Mouse (Mus musculus) CH12.LX (cell line): ENCODE measurements around the gene Irx1. TPM values are rescaled to one million over a fixed set of nuclear protein-coding genes. Genes with fewer than 3 reads are reported as not detected.

Experiments
- DNase-seq: peaks from one replicate; pipeline ENCODE4 v3.0.0-alpha.2; 2013; ENCODE audit errors: extremely low read depth
- H3K27ac ChIP-seq: 2 replicates; pipeline ENCODE4 v1.5.1; 2012; ENCODE audit warnings: low read depth, mild to moderate bottlenecking, control low read depth, moderate library complexity; ENCODE audit not compliant: insufficient read depth
- H3K27me3 ChIP-seq: replicated peaks from 2 replicates; pipeline ENCODE3; 2012; ENCODE audit warnings: inconsistent platforms
- H3K36me3 ChIP-seq, 2 experiments: replicated peaks in 1 of 2; 2 replicates each; pipeline versions ENCODE3 to v1.6.1; 2012; ENCODE audit warnings: inconsistent platforms in 1 of 2, low read length in 1 of 2, mild to moderate bottlenecking in 1 of 2, mixed read lengths in 1 of 2, moderate library complexity in 1 of 2; ENCODE audit not compliant: control insufficient read depth in 1 of 2, insufficient read depth in 1 of 2
- H3K4me1 ChIP-seq, 2 experiments: 2 replicates each; pipeline ENCODE4 v1.6.1; 2012; ENCODE audit warnings: inconsistent platforms in 1 of 2, moderate library complexity in 1 of 2; ENCODE audit not compliant: insufficient read depth in 2 of 2, control insufficient read depth in 1 of 2
- H3K4me2 ChIP-seq: 2 replicates; pipeline ENCODE4 v1.6.1; 2012; ENCODE audit warnings: low read depth, mild to moderate bottlenecking, control low read depth; ENCODE audit not compliant: poor library complexity, insufficient read depth, severe bottlenecking
- H3K4me3 ChIP-seq, 3 experiments: fragments of 150-350 bp in 1 of 3; sonication (generic) in 1 of 3; replicated peaks in 1 of 3; 2 replicates each; pipeline versions ENCODE3 to v1.5.1; 2011 to 2012; ENCODE audit warnings: low read depth in 2 of 3, low read length in 2 of 3, mild to moderate bottlenecking in 2 of 3, moderate library complexity in 2 of 3, control low read depth in 1 of 3, improper control_type of control experiment in 1 of 3, inconsistent platforms in 1 of 3, mixed read lengths in 1 of 3; ENCODE audit not compliant: poor library complexity in 1 of 3
- H3K79me2 ChIP-seq: replicated peaks from 2 replicates; pipeline ENCODE4 v1.6.1; 2012; ENCODE audit warnings: mild to moderate bottlenecking, moderate library complexity; ENCODE audit not compliant: control insufficient read depth, poor library complexity, insufficient read depth, severe bottlenecking; ENCODE audit errors: extremely low read depth
- H3K9ac ChIP-seq: 2 replicates; pipeline ENCODE4 v1.6.1; 2012; ENCODE audit warnings: low read depth, mild to moderate bottlenecking, control low read depth, moderate library complexity; ENCODE audit not compliant: insufficient read depth
- H3K9me3 ChIP-seq: replicated peaks from 2 replicates; pipeline ENCODE3; 2012; ENCODE audit warnings: low read length, inconsistent platforms, mixed read lengths
- ELF1 ChIP-seq: IDR thresholded peaks from 2 replicates; pipeline ENCODE4 v1.6.1; 2014; ENCODE audit warnings: low read depth, mild to moderate bottlenecking, inconsistent platforms, low read length, improper control_type of control experiment
- ETS1 ChIP-seq: conservative IDR thresholded peaks from 2 replicates; pipeline ENCODE4 v1.6.1; 2012; ENCODE audit warnings: low read depth, mild to moderate bottlenecking, inconsistent platforms, low read length, improper control_type of control experiment, moderate library complexity
- IRF4 ChIP-seq: IDR thresholded peaks from 2 replicates; pipeline ENCODE4 v1.6.1; 2014; ENCODE audit warnings: low read depth, mild to moderate bottlenecking, inconsistent platforms, low read length, improper control_type of control experiment
- JUN ChIP-seq: IDR thresholded peaks from 2 replicates; pipeline ENCODE4 v1.6.1; 2011; ENCODE audit warnings: low read depth, mild to moderate bottlenecking, low read length, improper control_type of control experiment, moderate library complexity; ENCODE audit not compliant: insufficient read depth
- KAT2A ChIP-seq: IDR thresholded peaks from 2 replicates; pipeline ENCODE4 v1.6.1; 2012; ENCODE audit warnings: low read length, improper control_type of control experiment, inconsistent platforms; ENCODE audit not compliant: insufficient replicate concordance
- MAFK ChIP-seq: IDR thresholded peaks from 2 replicates; pipeline ENCODE4 v1.6.1; 2011; ENCODE audit warnings: low read length, improper control_type of control experiment; ENCODE audit not compliant: insufficient replicate concordance
- MEF2A ChIP-seq: IDR thresholded peaks from 2 replicates; pipeline ENCODE4 v1.6.1; 2014; ENCODE audit warnings: low read depth, mild to moderate bottlenecking, inconsistent platforms, low read length, improper control_type of control experiment, borderline replicate concordance
- MXI1 ChIP-seq: IDR thresholded peaks from 2 replicates; pipeline ENCODE4 v1.6.1; 2011; ENCODE audit warnings: mild to moderate bottlenecking, low read depth, low read length, improper control_type of control experiment
- MYC ChIP-seq: IDR thresholded peaks from 2 replicates; pipeline ENCODE4 v1.6.1; 2011; ENCODE audit warnings: low read depth, mild to moderate bottlenecking, improper control_type of control experiment, low read length
- NELFE ChIP-seq: IDR thresholded peaks from 2 replicates; pipeline ENCODE4 v1.6.1; 2011; ENCODE audit warnings: low read depth, low read length, improper control_type of control experiment
- POLR2AphosphoS2 ChIP-seq: IDR thresholded peaks from 2 replicates; pipeline ENCODE4 v1.6.1; 2011; ENCODE audit warnings: low read depth, low read length, improper control_type of control experiment
- SIN3A ChIP-seq: IDR thresholded peaks from 2 replicates; pipeline ENCODE4 v1.6.1; 2012; ENCODE audit warnings: low read length, improper control_type of control experiment, inconsistent platforms
- TBP ChIP-seq: conservative IDR thresholded peaks from 2 replicates; pipeline ENCODE4 v1.6.1; 2011; ENCODE audit warnings: low read depth, low read length, improper control_type of control experiment
- ZC3H11A ChIP-seq: IDR thresholded peaks from 2 replicates; pipeline ENCODE4 v1.6.1; 2012; ENCODE audit warnings: low read depth, mild to moderate bottlenecking, inconsistent platforms, low read length, improper control_type of control experiment
- ZKSCAN1 ChIP-seq: IDR thresholded peaks from 2 replicates; pipeline ENCODE4 v1.6.1; 2012; ENCODE audit warnings: low read depth, inconsistent platforms, low read length, improper control_type of control experiment, borderline replicate concordance
- ZMIZ1 ChIP-seq: IDR thresholded peaks from 2 replicates; pipeline ENCODE4 v1.6.1; 2012; ENCODE audit warnings: low read depth, mild to moderate bottlenecking, inconsistent platforms, low read length, improper control_type of control experiment
- dilution Hi-C: fragments of 300-500 bp; cut with MboI; formaldehyde crosslinking; loops from 2 replicates; pipeline ENCODE4 v1.14.3; 2020; ENCODE audit warnings: low sequenced_read_pairs; ENCODE audit not compliant: extremely low pct_unique_long_range_greater_than_20kb, extremely low pct_ligation_motif_present
- in situ Hi-C: fragments of 300-500 bp; cut with MboI; formaldehyde crosslinking; loops from 3 replicates; pipeline ENCODE4 v1.14.3; 2019; ENCODE audit warnings: low sequenced_read_pairs, low pct_ligation_motif_present, low pct_unique_long_range_greater_than_20kb, mixed read lengths
- polyA plus RNA-seq: library from polyadenylated mRNA; unstranded; fragments of >175 nt; gene quantifications from 2 replicates; pipeline ENCODE4 v1.2.1, GENCODE M21; 2012; ENCODE audit warnings: low read depth; ENCODE audit not compliant: insufficient read length
- total RNA-seq, 2 experiments: library from RNA; depleted of rRNA; stranded (reverse); fragments of 300-350 nt in 1 of 2; fragments of >200 nt in 1 of 2; gene quantifications; 2 replicates each; pipeline ENCODE4 v1.2.3; 2012 to 2014

Gene Irx1
- total RNA-seq (2012; rRNA removed) = not detected in 2 replicates
- not detected in 2 replicates for total RNA-seq (2014; rRNA removed)
- not detected in 2 replicates for polyA plus RNA-seq

DNA sequence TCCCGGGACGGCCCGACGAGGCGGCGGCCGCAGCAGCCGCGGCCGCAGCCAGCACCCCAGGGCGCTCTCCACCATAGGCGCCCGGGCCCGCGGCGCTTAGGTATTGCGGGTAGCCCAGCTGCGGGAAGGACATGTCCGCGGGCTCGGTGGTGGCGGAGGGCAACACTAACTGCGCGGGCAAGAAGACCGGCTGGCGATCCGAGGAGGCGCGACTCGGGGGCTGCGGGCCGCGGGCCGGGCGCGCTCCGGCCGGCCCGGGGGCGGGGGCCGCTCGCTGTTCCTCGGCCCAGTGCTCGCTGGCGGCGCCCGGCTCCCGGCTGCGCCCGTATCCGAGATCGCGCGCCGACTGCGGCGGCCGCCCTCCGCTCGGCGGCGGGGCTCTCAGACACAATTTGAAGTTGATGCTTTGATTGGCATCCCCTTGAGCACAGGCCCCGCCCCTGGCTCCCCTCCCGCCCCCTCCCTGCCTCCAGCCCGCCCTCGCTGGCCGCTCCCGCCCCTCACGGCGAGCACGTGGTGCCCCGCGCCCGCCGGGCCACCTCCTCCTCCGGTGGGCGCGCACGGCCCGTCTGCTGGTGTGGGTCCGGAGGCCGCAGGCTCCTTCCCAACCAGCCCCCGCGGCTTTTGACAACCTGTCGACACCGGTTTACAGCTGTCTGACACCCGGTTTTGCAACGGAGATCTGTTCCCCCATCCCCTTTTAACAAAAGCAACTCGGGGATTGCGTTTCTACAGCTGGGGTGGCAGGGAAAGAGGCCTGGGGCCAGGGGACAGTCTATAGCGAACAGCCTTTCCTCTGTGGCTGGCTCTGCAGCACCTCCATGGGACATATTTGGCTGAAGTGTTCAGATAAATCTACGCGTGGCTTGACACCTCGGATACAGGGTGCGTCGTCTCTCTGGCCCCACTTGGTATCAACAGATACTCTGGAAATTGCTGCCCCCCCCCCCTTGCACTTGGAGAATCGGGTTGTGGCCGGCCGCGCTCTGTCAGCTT lies at the start of gene Irx1:
Irx1 (minus strand) TSS at position 368 of the 996 bp plus-strand sequence.
- Histone ChIP-seq H3K4me2 (no peak within 1 kb of the TSS), H3K4me1 (no peaks in the 10 kb centered on the region), H3K9me3 (peaks cover 81% of the 10 kb centered on the region), H3K27me3 (no peaks in the 10 kb centered on the region), H3K27ac (no peak within 1 kb of the TSS), H3K36me3 (no peaks in the 10 kb centered on the region), H3K79me2 (no peaks in the 10 kb centered on the region), H3K9ac (no peak within 1 kb of the TSS), H3K4me3 (no peak within 1 kb of the TSS)
- in situ Hi-C loops (no loop called here), dilution Hi-C loops (no loop called here)
- TF ChIP-seq SIN3A (no peak), ZKSCAN1 (no peak), MEF2A (no peak), IRF4 (no peak), JUN (no peak), ZMIZ1 (no peak), ZC3H11A (no peak), POLR2AphosphoS2 (no peak), ELF1 (no peak), TBP (no peak), MYC (no peak), MXI1 (no peak), KAT2A (no peak), ETS1 (no peak), MAFK (no peak)
- no peak for DNase-seq

DNA sequence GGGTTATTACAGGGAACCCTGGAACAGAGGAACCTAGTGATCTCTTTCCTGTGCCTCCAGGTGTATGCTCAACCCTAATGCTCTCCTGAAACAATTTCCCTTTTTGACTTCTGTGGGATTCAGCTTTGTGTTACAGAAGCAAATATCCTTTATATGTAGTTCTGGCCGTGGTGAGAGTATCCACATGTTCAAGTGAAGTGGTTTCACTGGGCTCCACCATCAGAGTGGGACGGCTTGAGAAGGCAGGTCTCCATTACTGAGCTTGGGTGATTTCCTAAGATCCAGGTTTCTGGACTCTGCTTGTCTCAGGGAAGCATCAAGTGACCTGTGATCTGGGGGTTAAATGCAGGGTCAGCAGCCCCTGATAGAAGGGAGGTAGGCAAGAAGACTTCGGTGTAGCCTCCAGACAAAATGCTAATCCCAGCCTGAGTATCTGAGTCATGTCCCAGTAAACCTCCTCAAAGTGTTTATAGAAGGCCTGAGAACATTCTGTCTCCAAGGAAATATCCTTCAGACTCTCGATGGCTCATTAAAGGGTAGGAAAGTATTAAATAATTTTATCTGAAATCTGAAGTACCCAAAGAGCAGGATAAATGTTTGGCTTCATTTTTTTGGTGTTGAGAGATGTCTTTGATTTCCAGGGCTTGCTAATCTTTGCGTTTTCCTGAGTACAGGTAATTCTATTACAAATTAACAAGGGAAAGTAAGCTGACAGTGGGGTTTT lies 16.6 kb upstream of the Irx1 start:
- in situ Hi-C loops (no loop called here), dilution Hi-C loops (no loop called here)
- H3K27me3 ChIP-seq = no peaks in the 10 kb centered on the region
- DNase-seq = no peak
- peaks cover 74% of the 10 kb centered on the region for H3K9me3 ChIP-seq
- H3K27ac ChIP-seq = no peak overlapping the region
- H3K36me3 ChIP-seq = no peaks in the 10 kb centered on the region
- H3K4me2 ChIP-seq = no peak overlapping the region
- no peak overlapping the region for H3K4me3 ChIP-seq
- TF ChIP-seq NELFE = no peak
- no peak for TF ChIP-seq ZMIZ1
- H3K4me1 ChIP-seq = no peaks in the 10 kb centered on the region
- no peaks in the 10 kb centered on the region for H3K79me2 ChIP-seq
- no peak overlapping the region for H3K9ac ChIP-seq
